Mouse (Mus musculus) ovary, adult 18-20 months (tissue): Measurements from ENCODE around the gene Agbl3.

Experiments used
- DNase-seq: peaks from one replicate; pipeline ENCODE4 v3.0.0; 2022; ENCODE audit warnings: low spot score, mixed read lengths

Agbl3 gene

DNA sequence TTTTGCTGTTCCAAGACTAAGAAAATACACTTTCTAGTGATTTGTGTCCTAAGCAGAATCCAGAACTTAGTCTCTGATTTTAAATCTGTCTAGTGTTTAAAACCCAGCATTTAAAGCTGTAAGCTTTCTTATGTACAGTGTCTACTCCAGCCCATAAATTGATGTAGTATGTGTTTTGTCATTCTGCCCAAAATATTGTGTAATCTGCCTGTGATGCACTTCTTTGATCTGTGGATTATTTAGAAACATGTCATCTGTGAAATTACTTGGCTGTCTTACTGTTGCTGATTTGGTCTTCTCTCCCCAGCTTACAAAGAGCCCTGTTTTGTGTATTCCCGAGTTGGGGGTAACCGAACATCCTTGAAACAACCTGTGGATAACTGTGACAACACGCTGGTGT lies 17.7 kb downstream of the Agbl3 start:
- no peak for DNase-seq

DNA sequence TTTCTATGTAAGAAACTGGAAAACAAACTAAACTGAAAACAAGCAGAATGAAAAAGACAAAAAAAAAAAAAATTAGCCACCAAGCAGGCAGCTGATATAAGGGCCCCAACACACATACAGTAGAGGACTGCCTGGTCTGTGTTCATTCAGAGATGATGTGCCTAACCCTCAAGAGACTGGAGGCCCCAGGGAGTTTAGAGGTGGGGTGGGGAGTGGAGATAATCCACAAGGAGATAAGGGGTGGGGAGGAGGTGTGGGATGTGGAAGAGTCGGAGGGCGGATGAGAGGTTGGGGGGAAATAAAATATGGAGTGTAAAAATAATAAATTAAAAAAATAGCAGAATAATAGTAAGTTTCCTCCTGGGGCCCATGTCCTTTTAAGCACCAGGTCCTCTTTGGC lies 25.4 kb downstream of the Agbl3 start:
- no peak for DNase-seq

DNA sequence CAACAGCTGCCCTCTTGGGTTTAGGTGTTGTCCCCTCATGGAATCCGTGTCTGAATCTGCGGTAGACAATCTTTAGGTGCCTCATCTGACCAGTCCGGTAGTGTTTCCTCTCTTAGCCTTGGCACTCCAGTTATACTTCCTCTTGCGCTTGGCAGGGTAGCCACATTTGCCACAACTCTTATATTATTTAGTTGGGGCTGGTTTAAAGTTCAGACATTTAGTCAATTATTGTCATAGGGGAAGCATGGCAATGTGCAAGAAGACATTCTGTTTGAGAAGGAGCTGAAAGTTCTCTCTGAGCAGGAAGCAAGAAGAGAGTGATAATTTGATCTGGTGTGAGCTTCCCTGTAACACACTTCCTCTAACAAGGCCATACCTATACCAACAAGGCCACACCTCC lies 30.4 kb downstream of the Agbl3 start:
- DNase-seq, result no peak

DNA sequence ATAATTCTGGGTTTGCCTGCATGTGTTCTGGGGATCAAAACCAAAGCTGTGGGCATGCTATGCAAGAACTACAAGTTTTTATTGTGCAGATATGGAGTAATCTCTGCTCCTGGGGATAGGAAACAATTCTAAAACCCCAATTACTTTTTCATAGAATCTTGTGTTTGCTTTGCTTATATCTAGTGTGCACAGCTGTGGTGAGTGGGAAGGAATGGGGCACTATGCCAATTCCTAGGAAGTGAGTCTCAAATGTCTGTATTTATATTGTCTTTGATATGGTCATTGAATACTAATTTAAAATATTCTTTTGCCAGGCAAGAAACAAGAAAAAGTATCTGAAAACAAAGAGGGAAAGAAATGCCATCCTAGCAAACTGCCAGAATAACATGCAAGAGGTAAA lies 44.2 kb downstream of the Agbl3 start:
- no peak for DNase-seq

DNA sequence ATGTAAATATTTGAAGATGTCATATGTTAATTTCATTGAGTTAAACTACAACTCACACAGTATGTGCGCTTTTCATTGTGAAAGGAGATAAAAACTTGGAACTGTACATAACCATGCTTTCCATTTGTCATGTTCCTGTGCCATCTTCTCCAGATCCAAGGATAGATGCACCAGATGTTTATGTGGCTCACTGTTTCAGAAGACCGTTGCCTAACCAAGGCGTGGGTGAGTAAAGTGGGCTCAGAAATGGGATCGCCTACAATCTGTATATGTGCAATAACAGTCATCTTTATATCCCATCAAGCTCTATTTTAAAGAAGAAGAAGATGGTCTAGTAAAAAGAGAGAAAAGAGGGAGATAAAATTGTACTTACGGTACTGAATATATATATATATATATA lies 52.1 kb downstream of the Agbl3 start:
- DNase-seq, result no peak

DNA sequence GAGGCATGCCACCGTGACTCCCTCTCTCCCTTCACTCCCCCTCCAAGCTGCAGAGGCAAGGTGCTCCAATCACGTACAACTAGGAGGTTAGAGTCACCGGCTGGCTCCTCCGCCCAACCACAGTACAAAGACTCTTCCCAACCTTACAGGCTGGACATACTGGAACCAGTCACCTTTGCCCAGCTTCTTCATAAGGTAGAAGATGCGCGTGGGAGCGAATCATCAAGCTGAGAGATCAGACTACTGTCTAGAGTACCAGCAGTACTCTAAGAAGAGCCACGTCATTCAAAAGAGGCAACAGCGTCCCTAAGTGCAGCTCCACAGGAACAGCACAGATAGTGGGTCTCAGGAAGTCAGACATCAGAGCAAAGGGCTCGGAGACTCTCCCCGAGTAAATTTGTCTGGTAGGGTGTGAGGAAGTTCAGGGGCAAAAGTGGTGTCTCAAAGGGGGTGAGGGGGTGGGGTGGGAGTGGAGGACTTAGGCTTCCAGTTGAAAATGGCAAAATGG lies 81.4 kb downstream of the Agbl3 start:
- no peak for DNase-seq

DNA sequence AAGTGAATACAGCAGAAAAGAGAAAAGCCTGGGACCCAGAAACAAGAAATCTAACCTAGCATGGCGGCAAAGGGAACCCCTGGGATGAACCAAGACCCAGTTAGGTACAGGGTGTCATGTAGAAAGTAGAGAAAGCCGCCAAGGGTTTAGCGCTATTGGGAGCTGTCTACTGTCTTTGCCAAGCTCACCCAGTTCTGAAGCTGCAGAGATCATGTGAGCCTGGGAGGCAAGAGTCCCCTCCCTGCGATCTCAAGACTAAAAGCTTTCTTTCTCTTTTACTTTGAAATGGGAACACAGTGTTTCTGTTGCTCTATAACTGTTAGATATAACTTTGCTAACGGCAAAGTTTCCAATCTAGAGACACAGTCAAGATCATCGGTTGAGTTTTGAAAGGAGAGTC lies 82.1 kb downstream of the Agbl3 start:
- no peak for DNase-seq

DNA sequence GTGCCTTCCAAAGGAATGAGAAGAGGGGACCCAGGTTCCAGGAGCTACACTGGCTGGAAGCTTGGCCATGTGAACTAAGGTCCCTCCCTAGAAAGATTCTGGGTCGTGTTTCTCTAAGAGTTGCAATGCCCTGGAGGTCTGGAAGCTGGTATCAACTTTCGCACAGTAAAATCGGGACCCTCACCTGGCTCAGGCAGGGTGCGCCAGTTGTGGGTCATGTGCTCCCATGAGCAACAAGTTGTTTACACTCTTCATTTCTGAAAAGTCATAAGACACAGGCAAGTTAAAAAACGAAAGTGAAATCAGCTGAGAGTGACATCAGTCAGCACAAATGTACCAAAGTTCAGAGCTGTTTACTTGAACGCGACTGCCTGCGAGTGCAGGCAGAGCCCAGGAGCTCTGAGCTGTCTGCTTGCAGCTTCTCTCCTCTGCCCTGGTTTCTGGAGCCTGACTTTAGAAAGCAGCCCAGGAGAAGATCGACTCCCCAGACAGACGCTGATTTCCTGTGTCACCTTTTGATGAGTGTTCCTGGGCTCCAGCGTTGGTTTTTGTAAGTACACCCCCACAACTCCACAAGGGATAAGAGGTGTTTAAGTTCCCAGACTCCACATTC lies 82.7 kb downstream of the Agbl3 start, which contains the start of gene Tmem140:
Tmem140 (plus strand) TSS at position 356 of the 613 bp plus-strand sequence.
- DNase-seq, result no peak

DNA sequence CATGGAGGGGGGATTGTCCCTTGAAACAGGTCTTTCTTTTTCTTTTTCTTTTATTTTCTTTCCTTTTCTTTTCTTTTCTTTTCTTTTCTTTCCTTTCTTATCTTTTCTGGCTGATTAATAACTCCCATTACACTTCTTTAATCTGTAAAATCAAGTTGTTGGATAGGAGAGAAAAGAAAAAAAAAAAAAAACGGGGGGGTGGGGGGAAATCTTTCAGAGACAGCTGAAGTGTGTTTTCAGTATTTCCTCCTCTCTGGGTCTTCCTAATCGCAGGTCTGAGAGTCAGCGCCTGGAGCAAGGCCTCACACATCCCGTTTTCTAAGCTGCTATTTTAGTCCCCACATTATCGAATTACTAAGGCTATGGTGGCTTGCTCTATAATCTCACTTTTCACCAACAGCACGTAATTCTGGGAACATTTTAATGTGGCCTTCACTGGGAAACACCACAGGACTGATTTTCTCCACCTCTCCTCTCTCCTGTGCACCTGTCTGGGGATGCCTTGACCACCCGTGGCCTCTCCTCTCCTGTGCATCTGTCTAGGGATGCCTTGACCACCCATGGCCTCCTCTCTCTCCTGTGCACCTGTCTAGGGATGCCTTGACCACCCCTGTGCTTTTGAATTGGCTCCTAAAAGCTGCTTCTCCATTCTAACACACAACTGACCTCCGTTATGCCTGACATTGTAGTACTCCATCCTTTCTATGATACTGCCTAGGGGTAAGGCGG lies 83.7 kb downstream of the Agbl3 start:
- no peak for DNase-seq

DNA sequence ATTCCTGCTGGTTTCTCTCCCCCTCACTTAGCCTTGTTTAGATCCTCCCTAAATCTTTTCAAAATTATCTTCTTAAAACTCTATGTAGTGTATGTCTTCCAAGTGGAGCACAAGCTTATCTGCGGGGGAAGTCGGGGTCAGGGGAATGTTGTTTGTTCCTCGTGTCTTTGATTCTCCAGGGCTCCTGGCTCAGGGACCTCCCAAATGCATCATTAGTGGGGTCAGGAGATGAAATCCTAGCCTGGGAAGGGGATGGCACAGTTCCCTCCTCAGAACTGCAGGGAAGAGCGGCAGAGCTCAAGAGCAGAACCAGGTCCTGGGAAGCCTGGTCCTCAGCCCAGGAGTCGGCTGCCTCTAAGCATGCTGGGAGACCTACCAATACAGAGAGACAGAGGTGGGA lies 85.0 kb downstream of the Agbl3 start:
- peak; percentile 54 for DNase-seq

DNA sequence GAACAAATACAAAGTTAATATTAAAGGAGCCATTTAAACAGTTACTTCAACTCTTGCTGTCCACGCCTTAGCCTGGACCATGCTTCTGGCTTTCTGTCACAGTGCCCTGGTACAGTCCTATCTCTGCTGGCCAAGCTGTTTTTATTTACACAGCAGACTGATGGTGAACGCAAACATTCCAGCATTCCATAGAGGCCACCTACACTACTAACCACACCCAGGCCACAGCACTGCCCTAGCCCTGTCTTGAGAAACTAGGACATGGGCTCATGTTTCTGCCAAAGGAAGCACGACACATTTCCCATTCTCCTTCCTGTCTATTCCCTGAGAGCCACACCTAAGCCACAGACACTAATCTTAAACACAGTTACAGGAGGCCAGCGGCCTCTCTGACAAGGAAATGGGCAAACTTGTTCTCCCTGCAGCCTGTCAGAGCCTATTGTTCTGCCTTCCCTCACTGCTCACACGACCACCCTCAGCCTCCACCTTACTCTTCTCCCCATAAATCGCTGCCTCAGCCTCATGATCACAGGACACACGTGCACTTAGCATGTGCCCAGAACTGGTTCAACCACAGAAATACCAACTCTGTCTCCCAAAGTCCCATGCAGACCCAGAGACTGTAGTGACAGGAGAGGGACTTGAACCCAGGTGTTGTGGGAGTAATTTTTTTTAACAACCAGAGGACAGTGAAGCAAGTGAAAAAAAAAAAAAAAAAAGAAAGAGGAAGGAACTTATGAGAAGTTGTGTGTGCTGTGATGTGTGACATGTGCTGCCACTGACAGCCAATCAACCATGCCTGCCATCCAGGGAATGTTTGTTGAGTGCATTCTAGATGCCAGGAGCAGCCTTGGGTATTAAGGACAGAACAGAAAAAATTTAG lies 85.7 kb downstream of the Agbl3 start:
- no peak for DNase-seq

DNA sequence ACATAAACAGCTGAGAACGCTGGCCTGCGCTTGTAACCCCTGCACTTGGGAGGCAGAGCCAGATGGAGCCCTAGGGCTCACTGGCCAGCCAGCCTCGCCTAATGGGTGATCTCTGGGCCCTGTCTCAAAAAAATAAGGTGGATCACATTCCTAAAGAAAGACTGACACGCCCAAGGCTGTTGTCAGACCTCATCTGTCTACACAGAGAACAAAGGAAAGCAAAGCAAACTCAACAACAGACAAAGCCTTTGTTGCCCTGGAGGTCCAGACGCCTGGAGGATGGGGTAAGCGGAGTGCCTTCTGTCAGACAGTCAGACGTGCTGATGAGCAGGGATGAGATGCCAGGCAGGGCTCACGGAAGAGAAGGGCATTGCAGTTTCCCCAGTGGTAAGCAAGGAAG lies 86.6 kb downstream of the Agbl3 start:
- no peak for DNase-seq

DNA sequence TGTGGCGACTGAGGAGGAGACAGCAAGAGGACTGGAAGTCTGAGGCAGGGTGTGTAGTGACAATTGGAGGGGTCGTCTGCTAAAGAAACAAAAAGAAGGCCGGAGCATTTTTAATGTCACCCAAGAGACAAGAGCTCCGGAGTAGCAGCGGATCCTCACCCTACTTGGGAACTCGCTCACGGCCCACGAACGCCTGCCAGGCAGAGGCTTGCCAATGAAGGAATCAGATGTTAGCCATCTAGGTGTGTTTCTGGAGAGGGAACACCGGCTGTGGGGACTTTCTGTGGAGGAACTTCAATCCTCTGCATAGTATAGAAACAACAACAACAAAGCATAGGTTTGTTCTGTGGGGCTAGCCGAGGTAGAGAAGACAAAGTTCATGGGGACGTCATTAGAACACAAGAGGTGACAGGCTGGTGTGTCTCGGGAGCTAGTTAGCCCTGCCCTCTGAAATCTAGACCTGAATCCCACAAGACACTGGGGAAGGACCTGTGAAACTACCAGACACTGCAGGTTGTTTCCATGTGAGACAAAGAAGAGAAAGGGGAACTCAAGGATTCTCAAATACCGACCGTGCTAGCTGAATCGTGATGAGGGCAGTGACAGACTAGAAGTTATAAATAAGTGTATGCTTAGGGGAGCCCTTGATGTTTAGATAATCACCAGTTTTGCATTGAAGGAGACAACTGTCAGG lies 87.2 kb downstream of the Agbl3 start:
- no peak for DNase-seq

DNA sequence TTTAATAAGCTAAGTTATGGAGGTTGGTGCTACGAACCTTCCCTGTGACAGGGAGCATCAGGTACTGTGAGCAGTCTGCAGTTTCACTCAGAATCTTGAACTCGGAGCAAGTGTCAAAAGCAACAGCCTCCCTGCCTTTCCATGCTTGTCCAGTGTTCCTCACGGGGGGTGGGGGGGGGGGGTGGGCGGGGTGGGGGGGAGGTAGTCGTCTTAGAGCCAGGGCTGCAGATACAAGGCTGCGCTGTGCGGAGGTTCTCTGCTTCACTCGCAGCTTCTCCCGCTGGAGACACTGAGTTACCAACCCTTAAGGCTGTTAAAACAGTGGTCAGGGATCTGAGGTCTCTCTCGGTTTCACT lies 87.7 kb downstream of the Agbl3 start:
- DNase-seq, result no peak

DNA sequence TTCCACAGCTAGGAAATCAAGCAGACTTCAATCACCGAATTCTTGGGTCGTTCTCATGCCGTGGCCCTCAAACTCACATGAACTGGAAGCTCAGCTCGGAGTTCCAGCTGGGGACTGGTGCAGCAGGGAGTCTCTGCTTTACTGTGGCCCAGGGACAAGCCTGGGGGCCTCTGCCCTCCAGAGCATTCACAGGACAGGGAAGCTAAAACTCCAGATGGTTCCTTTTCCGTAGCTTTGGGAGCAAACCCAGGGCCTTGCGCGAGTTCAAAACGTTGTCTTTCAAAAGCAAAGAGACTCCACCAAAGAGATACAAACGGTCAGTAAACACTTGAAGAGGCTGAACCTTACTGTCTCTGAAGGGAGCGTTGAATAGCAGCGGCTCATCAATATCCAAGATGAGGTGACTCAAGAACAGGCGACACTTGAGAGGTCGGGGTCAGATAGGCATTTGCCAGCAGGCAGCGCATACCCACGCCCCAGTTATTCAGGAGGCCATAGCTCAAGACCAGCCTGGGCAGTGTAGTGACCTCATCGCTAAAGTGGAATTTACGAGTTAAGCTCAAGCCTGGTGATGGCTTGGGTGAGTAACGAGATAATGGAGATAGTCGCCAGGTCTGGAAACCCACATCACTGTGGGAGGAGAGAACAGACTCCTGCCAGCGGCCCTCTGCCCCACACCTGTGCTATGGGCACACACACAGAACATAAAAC lies 88.4 kb downstream of the Agbl3 start:
- no peak for DNase-seq

DNA sequence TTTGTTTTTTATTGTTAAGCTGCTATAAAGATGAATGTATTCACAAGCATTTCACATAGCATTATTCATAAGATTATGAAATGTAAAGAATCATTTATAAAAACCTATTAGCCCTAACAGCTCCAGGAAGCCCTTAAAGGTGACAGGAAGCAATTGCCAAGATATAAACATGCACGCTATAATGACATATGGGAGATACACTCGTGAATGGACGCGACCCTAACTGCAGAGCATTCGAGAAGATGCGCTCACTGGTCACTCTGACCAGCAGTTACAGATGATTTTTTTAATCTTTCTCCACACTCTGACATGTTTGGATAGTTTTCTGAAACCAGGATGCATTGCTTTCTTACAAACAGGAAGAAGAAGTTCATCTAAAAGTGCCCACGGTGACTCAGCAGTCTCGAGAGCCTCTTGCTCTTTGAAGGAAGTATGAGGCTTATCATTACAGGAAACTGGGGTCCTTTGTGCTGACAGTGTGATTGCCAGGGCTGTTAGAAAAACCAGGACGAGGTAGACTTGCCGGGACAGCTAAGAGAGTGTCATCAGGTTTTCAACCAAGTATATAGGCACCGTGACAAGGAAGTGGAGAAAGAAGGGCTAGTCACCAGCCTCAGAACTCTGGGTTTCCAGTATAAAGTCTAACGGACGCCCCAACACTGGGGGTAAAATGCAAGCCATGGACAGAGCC lies 89.1 kb downstream of the Agbl3 start:
- DNase-seq, result no peak

DNA sequence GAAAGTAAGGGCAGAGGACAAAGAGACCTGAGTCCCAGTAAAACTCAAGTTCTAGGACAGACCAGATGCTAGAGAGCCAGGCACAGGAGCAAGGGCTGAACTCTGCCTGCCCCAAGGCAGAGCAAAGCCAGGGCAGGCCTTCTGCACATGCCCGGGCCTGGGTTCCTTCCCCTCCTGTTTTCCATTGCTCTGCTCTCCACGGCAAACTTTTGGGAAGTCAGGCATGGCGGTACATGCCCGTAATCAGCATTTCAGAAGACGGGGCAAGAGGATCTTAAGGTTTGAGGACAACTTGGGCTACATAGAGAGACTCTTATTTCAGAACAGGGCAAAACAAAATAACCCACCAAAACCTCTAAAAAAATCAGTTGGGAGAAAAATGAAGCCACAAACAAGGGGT lies 89.9 kb downstream of the Agbl3 start:
- no peak for DNase-seq

DNA sequence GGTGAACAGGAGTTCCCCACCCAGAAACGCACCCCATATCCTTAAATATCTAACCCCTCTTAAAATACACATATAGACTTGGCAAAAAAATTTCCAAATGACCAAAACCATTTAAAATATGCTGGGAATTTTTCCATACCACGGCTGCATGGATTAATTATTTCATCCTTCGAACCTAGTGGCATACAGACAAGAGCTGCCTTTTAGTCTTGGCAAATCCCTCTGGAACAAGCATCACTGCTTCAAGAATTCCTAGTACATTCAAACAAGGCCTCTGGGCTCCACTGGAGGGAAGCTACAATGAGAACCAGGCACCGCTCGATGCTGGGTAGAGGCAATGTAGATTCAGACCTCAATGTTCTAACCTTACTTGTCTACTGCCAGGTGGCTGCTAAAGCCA lies 90.5 kb downstream of the Agbl3 start:
- DNase-seq, result no peak

DNA sequence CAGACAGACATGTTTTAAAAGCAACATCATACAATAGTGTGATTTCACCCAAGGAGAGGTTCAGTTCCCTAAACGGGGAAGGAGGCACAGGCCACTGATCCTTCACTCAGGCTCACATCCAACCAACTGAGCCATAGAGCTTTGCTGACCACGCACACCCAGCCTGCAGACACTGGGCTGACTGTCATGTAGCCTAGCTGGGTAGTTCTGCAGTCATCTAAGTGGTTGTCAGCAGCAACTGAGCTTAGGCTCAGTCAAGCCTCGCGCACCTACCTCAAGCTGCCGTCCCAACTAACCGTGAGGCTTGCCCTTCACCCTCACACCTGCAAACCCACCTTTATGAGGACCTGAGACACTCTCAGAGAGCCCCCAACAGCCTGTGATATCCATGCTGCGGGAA lies 91.7 kb downstream of the Agbl3 start:
- no peak for DNase-seq

DNA sequence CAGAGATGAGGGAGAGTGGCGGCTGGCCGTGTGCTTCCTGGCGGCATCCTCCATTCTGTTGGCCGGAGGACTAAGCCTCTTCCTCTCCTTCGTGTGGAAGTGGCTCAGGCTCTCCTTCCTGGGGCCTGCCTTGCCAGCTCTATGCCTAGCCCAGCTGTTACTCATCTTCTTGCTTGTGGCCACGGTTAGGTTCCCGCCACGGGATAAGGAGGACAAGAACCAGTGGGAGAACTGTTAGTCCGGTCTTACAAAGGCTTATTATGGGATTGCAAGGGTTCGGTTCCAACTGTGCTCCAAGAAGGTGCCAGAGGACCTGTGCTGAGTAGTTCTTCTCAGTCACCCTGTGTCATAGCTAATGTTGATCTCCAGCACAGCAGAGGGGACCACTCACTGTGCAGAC lies 92.6 kb downstream of the Agbl3 start:
- DNase-seq, result no peak
